Mouse (Mus musculus): ENCODE data around the gene Vcan. TPM values are rescaled to one million over a fixed set of nuclear protein-coding genes. Genes with fewer than 3 reads are reported as not detected.

The Vcan gene
- polyA plus RNA-seq, 1 experiment from 2014 or later, result 120 TPM

GRCm38 (mm10) chr13:89743201-89743600 lies 892 bp upstream of the Vcan start:
- H3K27ac ChIP-seq, result no peak overlapping the region; the same call in 1 of the 2 replicates
- no peak for ATAC-seq (ENCODE audit: insufficient number of reproducible peaks, insufficient read depth, low FRiP score, low TSS enrichment)
- H3K36me3 ChIP-seq, result no peaks in the 10 kb centered on the region
- no peaks in the 10 kb centered on the region for H3K9me3 ChIP-seq
- peak overlapping the region; percentile 83 for H3K4me2 ChIP-seq (replicated peaks)
- H3K4me1 ChIP-seq, result peaks cover 12% of the 10 kb centered on the region
- no peaks in the 10 kb centered on the region for H3K27me3 ChIP-seq
- peak overlapping the region; percentile 70 for H3K4me3 ChIP-seq
- H3K9ac ChIP-seq, result no peak overlapping the region
- WGBS, result 6% methylated on average over 8 of the region's 8 CpGs

GRCm38 (mm10) chr13:89742686-89743200 lies 434 bp upstream of the Vcan start:
- 1% methylated on average over 15 of the region's 15 CpGs for WGBS
- ATAC-seq (ENCODE audit: insufficient number of reproducible peaks, insufficient read depth, low FRiP score, low TSS enrichment), result no peak

DNA sequence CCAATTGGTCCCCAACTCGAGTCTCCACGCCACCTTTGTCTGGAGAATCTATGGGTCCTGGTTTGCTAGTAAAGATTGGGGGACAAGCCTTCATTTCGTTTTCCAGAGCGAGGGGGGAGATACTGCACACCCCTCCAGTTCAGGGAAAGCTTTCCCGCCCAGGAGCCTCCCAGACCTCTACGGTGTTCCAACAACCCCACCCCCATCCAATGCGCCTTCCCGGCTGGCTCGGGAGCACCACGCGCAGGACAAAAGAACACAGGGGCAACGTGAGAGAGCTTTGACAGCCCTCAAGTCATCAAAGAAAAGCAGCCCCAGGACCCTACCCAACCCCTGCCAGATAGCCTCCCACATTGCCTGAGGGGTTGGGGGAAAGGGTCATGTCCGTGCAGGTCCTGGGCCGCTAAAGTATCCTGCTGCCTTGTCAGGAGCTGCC lies 1.2 kb downstream of the Vcan start:
- under 1% methylated on average over 14 of the region's 14 CpGs for WGBS
- Histone ChIP-seq H3K9ac (peak overlapping the region; percentile 83), H3K4me1 (peaks cover 17% of the 10 kb centered on the region), H3K4me3 (peak overlapping the region; percentile 70), H3K4me2 (replicated peaks) (peak overlapping the region; percentile 83), H3K36me3 (no peaks in the 10 kb centered on the region), H3K27me3 (no peaks in the 10 kb centered on the region), H3K27ac (peak overlapping the region; percentile 94), H3K9me3 (no peaks in the 10 kb centered on the region)
- peak; percentile 35; the same call in 1 of the 2 replicates for ATAC-seq (ENCODE audit: insufficient number of reproducible peaks, insufficient read depth, low FRiP score, low TSS enrichment)

More at GRCm38 (mm10) chr13:89742686-89743200, 434 bp upstream of the Vcan start:
- Histone ChIP-seq H3K27ac (peak overlapping the region; percentile 94), H3K27me3 (no peaks in the 10 kb centered on the region), H3K4me3 (peak overlapping the region; percentile 70), H3K4me1 (peaks cover 14% of the 10 kb centered on the region), H3K36me3 (no peaks in the 10 kb centered on the region), H3K4me2 (replicated peaks) (peak overlapping the region; percentile 83), H3K9ac (peak overlapping the region; percentile 83), H3K9me3 (no peaks in the 10 kb centered on the region)

- peak overlapping the region; percentile 83 for H3K9ac ChIP-seq
- no peaks in the 10 kb centered on the region for H3K9me3 ChIP-seq
- peak; percentile 80 for ATAC-seq (ENCODE audit: insufficient number of reproducible peaks, insufficient read depth, low FRiP score, low TSS enrichment)
- H3K27me3 ChIP-seq, result no peaks in the 10 kb centered on the region
- peak overlapping the region; percentile 83 for H3K4me2 ChIP-seq (replicated peaks)
- 0% methylated on average over 33 of the region's 33 CpGs for WGBS
- no peaks in the 10 kb centered on the region for H3K36me3 ChIP-seq
- peak overlapping the region; percentile 94 for H3K27ac ChIP-seq
- peak overlapping the region; percentile 70 for H3K4me3 ChIP-seq
- H3K4me1 ChIP-seq, result peaks cover 12% of the 10 kb centered on the region
Measured at GRCm38 (mm10) chr13:89740243-89741115, 1.8 kb downstream of the Vcan start.

DNA sequence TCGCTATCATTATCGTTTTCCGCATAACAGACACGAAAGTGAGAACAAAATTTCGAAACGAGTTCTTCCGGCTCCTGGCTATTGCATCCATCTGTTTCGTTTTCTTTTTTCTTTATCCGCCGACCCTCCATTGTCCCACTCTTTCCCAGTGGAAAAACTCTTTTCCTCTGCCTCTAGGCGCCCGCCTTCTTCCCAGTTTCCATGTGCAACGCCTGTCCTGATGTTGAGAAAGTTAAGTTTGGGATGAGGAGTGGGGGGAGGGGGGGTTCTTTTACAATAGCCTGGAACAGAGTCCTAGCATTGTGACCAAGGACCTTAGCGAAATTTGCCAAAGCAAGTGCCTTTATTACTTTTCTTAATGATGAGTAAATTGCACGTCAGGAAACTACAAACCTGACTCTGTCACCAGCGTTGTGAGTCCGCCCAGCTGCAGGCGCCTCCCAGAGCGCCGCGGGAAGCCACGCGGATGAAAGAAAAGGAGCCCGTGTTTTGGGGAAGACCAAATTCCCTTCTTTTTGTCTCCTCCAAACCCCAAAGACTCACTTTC lies 2.5 kb downstream of the Vcan start:
- peak overlapping the region; percentile 83 for H3K4me2 ChIP-seq (replicated peaks)
- no peak for ATAC-seq (ENCODE audit: insufficient number of reproducible peaks, insufficient read depth, low FRiP score, low TSS enrichment)
- H3K36me3 ChIP-seq, result no peaks in the 10 kb centered on the region
- H3K4me3 ChIP-seq, result peak overlapping the region; percentile 70
- H3K27me3 ChIP-seq, result no peaks in the 10 kb centered on the region
- peaks cover 12% of the 10 kb centered on the region for H3K4me1 ChIP-seq
- WGBS, result under 1% methylated on average over 24 of the region's 24 CpGs
- H3K9me3 ChIP-seq, result no peaks in the 10 kb centered on the region
- peak overlapping the region; percentile 94 for H3K27ac ChIP-seq
- peak overlapping the region; percentile 68 for H3K9ac ChIP-seq

- Histone ChIP-seq H3K4me1 (peaks cover 12% of the 10 kb centered on the region), H3K36me3 (no peaks in the 10 kb centered on the region)
- 2% methylated on average over 31 of the region's 31 CpGs for WGBS
Measured at GRCm38 (mm10) chr13:89738776-89739695, 3.3 kb downstream of the Vcan start.

GRCm38 (mm10) chr13:89738275-89738674 lies 4.0 kb downstream of the Vcan start:
- H3K4me3 ChIP-seq, result 0 out of 2 replicates have a peak overlapping the region, but pooled peaks have one; percentile 70
- no peak overlapping the region for H3K27ac ChIP-seq
- no peaks in the 10 kb centered on the region for H3K27me3 ChIP-seq
- H3K9ac ChIP-seq, result no peak overlapping the region
- H3K4me1 ChIP-seq, result peaks cover 12% of the 10 kb centered on the region
- H3K36me3 ChIP-seq, result no peaks in the 10 kb centered on the region
- H3K4me2 ChIP-seq (replicated peaks), result peak overlapping the region; percentile 83
- 48% methylated on average over 2 of the region's 2 CpGs for WGBS
- ATAC-seq (ENCODE audit: insufficient number of reproducible peaks, insufficient read depth, low FRiP score, low TSS enrichment), result no peak
- no peaks in the 10 kb centered on the region for H3K9me3 ChIP-seq

More at GRCm38 (mm10) chr13:89738776-89739695, 3.3 kb downstream of the Vcan start:
- Histone ChIP-seq H3K4me3 (peak overlapping the region; percentile 70), H3K4me2 (replicated peaks) (peak overlapping the region; percentile 83), H3K9ac (peak overlapping the region; percentile 68), H3K27me3 (no peaks in the 10 kb centered on the region), H3K27ac (peak overlapping the region; percentile 94), H3K9me3 (no peaks in the 10 kb centered on the region)
- ATAC-seq (ENCODE audit: insufficient number of reproducible peaks, insufficient read depth, low FRiP score, low TSS enrichment), result peak; percentile 73

- H3K9ac ChIP-seq, result no peak overlapping the region
- no peaks in the 10 kb centered on the region for H3K9me3 ChIP-seq
- ATAC-seq (ENCODE audit: insufficient number of reproducible peaks, insufficient read depth, low FRiP score, low TSS enrichment), result no peak
- peaks cover 12% of the 10 kb centered on the region for H3K4me1 ChIP-seq
- no peaks in the 10 kb centered on the region for H3K27me3 ChIP-seq
- no peak overlapping the region for H3K4me2 ChIP-seq (replicated peaks)
- H3K27ac ChIP-seq, result no peak overlapping the region
- no peaks in the 10 kb centered on the region for H3K36me3 ChIP-seq
- WGBS, result 72% methylated on average over 5 of the region's 5 CpGs
- no peak overlapping the region for H3K4me3 ChIP-seq
Measured at GRCm38 (mm10) chr13:89735111-89735510, 7.2 kb downstream of the Vcan start.

DNA sequence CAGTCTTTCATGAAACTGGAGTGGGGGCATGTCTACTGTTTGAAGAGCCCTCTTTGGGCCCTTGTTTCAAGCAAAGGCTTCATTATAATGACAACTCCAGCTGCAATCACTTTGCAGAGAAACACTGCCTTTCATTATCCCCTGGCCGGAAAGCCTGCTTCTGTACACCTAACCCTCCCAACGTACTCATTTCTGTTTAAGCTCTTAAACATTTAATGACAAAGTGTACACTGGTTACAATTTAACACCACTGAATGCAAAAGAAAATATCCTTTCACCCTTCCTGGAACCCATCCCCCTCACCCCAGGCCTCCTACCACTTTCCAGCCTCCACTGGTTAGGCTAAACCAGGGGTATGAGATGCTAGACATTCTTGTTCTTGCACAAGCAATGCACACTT lies 15.8 kb downstream of the Vcan start:
- Histone ChIP-seq H3K36me3 (peaks cover 38% of the 10 kb centered on the region), H3K27ac (no peak overlapping the region), H3K9me3 (no peaks in the 10 kb centered on the region), H3K9ac (no peak overlapping the region), H3K4me1 (0 out of 2 replicates have a peak, but pooled peaks cover 3% of the 10 kb centered on the region), H3K4me2 (replicated peaks) (no peak overlapping the region), H3K27me3 (no peaks in the 10 kb centered on the region), H3K4me3 (no peak overlapping the region)
- 18% methylated on average over 2 of the region's 2 CpGs for WGBS
- ATAC-seq (ENCODE audit: insufficient number of reproducible peaks, insufficient read depth, low FRiP score, low TSS enrichment), result no peak

GRCm38 (mm10) chr13:89720497-89720896 lies 21.8 kb downstream of the Vcan start:
- H3K4me2 ChIP-seq (replicated peaks), result no peak overlapping the region
- WGBS, result 54% methylated on average over 3 of the region's 3 CpGs
- no peaks in the 10 kb centered on the region for H3K4me1 ChIP-seq
- no peak overlapping the region for H3K27ac ChIP-seq
- H3K4me3 ChIP-seq, result no peak overlapping the region
- peaks cover 49% of the 10 kb centered on the region for H3K36me3 ChIP-seq
- no peak for ATAC-seq (ENCODE audit: insufficient number of reproducible peaks, insufficient read depth, low FRiP score, low TSS enrichment)
- H3K9ac ChIP-seq, result no peak overlapping the region
- no peaks in the 10 kb centered on the region for H3K27me3 ChIP-seq
- no peaks in the 10 kb centered on the region for H3K9me3 ChIP-seq
